Mouse (Mus musculus) left cerebral cortex, postnatal 36 days (tissue): ENCODE results near the gene Sepsecs. TPM values are rescaled to one million over a fixed set of nuclear protein-coding genes. Genes with fewer than 3 reads are reported as not detected.

Experiments used
- DNase-seq, 2 experiments: peaks; one replicate each; pipeline ENCODE4 v3.0.0; 2021 to 2022; ENCODE audit warnings: low spot score in 2 of 2, mixed read lengths in 1 of 2
- intact Hi-C: fragments of 180-260 bp; cut with DNase I; formaldehyde crosslinking; loops from one replicate; pipeline ENCODE4 v1.15.1; 2025
- total RNA-seq, 2 experiments: library from RNA; stranded (reverse); gene quantifications; 2 replicates each; pipeline ENCODE4 v1.2.3; 2021

Gene Sepsecs
- total RNA-seq, 2 experiments from 2014 or later = 9.4 to 12.2 TPM

GRCm38 (mm10) chr5:52616549-52616948, 53.0 kb downstream of the Sepsecs start:
- intact Hi-C loops = loop anchor here (5.0 kb wide), 1 partner anchor 49 kb away; the partner anchor contains the start of gene Lgi2
- peak; percentile 38 to 50 for DNase-seq

GRCm38 (mm10) chr5:52615421-52615820, 54.1 kb downstream of the Sepsecs start:
- no peak for DNase-seq
- intact Hi-C loops = loop anchor here (5.0 kb wide), 1 partner anchor 48 kb away; the partner anchor contains the start of gene Lgi2

- intact Hi-C loops = loop anchor here (5.0 kb wide), 1 partner anchor 47 kb away; the partner anchor contains the start of gene Lgi2
- DNase-seq = no peak
Observed at GRCm38 (mm10) chr5:52614686-52615085, 54.8 kb downstream of the Sepsecs start.

- no peak for DNase-seq
- intact Hi-C loops = no loop called here
Observed at GRCm38 (mm10) chr5:52612776-52613175, 56.7 kb downstream of the Sepsecs start.

GRCm38 (mm10) chr5:52611315-52611895, 58.1 kb downstream of the Sepsecs start:
- no peak for DNase-seq
- intact Hi-C loops = no loop called here

GRCm38 (mm10) chr5:52610306-52610705, 59.2 kb downstream of the Sepsecs start:
- intact Hi-C loops = no loop called here
- DNase-seq = no peak

- intact Hi-C loops = no loop called here
- DNase-seq = no peak
Observed at GRCm38 (mm10) chr5:52609672-52610071, 59.8 kb downstream of the Sepsecs start.

- intact Hi-C loops = no loop called here
- DNase-seq = no peak
Observed at GRCm38 (mm10) chr5:52604582-52605041, 64.9 kb downstream of the Sepsecs start.

GRCm38 (mm10) chr5:52590612-52591011, 78.9 kb downstream of the Sepsecs start:
- intact Hi-C loops = no loop called here
- no peak for DNase-seq

Other genes starting within 250 kb of the Sepsecs start
- 10 to 100 TPM; 65.0 to 73.3 TPM for gene Ccdc149, start 198.2 kb downstream of the Sepsecs start, total RNA-seq
- 10 to 100 TPM; 52.5 to 56.3 TPM for gene Lgi2, start 103.2 kb downstream of the Sepsecs start, total RNA-seq
- 1 to 10 TPM; 2.2 to 2.3 TPM for gene Pi4k2b, start 71.9 kb upstream of the Sepsecs start, total RNA-seq
- 10 to 100 TPM in 1 of 2 experiments, 1 to 10 TPM in 1; 9.0 to 10.5 TPM for gene Zcchc4, start 105.7 kb upstream of the Sepsecs start, total RNA-seq
- gene Anapc4, start 164.3 kb upstream of the Sepsecs start, total RNA-seq = 10 to 100 TPM; 58.8 to 69.1 TPM